Mouse (Mus musculus) kidney, adult 2 months (tissue): Measurements from ENCODE around the gene Enthd1.

Source experiments
- CTCF ChIP-seq: fragments of 200-500 bp; conservative IDR thresholded peaks from 2 replicates; pipeline ENCODE4 v1.5.1; 2011; ENCODE audit warnings: low read depth, mild to moderate bottlenecking, control low read depth, low read length, moderate library complexity, mixed read lengths; ENCODE audit not compliant: insufficient read depth, insufficient read length
- POLR2A ChIP-seq: fragments of 200-500 bp; IDR thresholded peaks from one replicate; pipeline ENCODE4 v1.6.1; 2011; ENCODE audit warnings: low read depth, low read length, control low read depth

- no peak for TF ChIP-seq CTCF
- no peak for TF ChIP-seq POLR2A
Observed at GRCm38 (mm10) chr15:80501106-80502096, 63.6 kb downstream of the Enthd1 start.
